Mouse (Mus musculus): ENCODE results near the gene Crim1.
"Not testable (repeated sequence)": the region's sequence is repeated elsewhere in the genome, so short reads cannot be mapped to it uniquely, and the experiment has no call there.

Gene Crim1

DNA sequence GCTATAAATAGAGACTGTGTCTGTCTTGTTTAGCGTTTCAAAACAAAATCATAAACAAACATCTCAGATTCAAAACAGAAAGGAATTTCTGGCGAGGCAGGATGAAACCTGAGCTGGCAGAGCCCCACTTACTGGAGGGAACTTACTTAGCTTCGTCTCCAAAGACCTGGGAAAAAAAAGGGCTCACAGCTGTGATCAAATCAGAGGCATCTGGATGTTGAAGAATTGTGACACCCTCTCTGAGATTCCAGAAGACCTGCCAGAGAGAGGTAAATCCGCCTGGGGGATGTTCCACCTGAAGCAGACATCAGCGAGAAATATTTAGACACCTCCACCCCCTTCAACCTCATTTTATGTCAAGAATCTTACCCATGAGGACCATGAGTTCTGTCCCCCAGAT, 11.8 kb downstream of the Crim1 start:
- no peak for DNase-seq

DNA sequence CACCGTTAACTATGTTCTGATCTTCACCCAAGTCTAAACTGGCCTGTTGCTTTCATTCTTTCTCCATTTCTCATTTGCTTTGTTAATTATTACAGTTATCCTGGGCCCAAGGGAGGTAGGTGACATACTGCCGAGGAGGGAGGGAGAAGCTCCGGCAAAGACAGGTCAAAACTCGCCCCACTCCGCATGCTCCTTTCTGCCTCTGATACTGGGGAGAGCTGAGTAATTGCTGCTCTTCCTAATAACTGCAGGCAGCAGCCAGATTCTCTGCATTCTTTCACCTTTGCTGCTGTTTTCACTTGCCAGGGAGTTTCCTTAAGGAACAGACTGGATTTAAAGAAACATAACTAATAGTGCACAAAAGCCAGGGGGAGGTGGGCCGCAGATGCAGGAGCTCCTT, 13.1 kb downstream of the Crim1 start:
- no peak for DNase-seq

DNA sequence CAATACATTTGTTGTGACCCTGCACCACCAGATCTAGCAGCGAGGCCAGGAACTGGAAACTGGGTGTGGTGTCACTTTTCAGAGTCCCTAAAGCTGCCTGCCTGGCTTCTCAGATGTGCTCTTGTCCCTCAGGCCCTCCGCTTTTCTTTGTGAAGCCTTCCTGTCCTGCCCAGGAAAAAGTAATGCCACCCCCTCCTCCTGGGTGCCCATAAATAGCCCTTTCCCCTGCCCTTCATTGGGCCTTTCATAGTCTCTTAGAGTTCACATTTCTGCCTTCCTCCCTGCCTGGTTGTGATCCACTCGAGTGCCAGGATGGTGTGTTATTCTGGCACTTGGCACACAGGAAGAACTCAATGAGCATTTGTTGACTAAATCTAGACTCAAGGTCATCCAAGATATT, 16.5 kb downstream of the Crim1 start:
- no peak for DNase-seq

DNA sequence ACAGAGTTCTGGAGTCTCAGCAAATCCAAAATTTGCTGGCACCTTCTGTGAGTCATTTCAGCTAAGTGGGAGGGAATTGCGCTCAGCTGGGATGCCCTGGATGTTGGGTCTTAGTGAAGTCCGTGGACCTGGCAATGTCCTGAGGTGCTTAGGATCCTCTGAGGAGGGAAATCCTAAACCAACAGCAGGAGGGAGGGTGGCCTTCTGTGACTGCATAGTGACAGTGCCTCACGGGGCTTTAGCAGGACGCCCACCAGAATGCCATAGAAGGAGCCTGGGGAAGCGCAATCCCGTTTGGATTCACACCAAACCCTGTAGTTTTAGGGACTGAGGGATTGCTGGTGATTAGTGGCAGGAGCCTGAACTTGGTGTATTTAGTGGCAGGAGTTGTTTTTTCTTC, 17.4 kb downstream of the Crim1 start:
- DNase-seq, result no peak

DNA sequence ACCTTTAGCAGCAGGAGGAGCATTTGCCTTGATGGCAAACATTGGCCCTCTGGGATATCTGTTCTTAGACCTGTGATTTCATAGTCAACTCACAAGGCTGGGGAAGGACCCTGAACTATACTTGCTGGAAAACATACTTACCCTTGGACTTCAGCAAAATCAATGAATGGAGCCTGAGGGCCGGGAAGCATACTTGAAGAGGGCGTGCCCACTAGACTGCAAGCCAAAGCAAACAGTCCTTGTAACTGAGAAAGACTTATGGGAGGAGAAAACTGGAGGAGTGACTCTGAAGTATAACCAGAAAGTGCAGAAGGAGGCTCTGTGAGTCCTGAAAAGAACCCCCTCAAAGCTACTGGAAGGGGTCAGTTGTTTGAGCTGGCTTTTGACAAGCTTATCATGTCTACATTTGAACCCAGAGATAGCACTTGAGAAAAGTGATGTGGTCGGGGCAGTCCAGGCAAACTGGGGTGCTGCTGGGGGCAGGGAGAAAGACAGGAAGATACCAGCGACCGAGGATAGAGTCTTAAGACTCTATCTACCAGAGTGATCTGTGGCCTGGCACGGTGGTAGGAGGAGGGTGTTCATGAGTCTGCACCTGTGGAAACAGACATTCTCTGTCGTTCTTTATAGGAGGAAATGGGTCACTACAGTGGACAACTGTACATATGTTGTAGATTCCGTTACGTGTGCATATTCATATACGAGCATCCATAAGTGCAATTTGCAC, 18.6 kb downstream of the Crim1 start:
- no peak for DNase-seq

DNA sequence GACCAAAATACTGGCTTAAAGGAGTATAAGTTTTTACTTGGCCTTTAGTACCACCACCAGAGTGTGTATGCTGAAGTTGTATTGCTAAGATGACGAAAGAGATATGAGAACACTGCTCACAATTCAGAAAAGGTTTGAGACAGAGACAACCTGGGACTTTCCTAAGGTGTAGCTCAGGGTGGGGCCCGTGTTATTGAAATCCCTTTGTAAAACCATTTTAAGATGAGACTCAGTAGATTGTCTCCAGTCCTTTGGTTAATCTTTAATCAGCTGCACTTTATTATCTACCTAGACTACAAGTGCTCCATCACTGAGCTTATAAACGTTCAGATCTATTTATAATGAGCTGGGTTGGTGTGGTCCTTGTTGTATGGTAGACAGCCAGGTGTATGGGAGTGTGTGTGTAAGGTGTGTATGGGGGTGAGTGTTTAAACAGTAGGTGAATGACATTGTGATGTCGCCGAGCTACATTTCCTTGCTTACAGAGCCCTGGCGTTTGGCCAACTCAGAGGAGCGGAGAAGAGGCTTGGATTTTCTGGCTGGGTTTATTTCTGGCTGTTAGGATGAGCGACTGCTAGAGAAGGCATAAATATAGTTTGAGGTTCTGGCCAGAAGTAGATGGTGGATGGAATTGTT, 21.1 kb downstream of the Crim1 start:
- no peak for DNase-seq

DNA sequence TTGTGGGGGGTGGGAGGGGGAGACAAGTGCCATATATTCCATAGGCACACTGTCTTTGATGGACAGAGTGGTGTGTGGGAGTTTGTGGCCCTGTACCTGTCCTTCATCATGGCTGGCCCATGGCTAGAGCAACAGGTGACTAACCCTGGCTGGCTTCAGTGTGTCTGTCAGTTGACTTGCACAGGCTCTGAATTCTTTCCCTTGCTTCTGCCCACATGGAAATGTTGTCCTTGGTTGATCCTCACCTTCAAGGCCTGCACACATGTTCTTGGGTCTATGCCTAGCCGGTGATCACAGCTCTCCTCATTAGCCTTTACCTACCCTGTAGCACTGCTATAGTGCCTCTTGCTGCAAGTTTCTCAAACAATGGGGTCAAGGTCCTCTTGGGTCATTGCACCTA, 21.8 kb downstream of the Crim1 start:
- DNase-seq, result no peak

DNA sequence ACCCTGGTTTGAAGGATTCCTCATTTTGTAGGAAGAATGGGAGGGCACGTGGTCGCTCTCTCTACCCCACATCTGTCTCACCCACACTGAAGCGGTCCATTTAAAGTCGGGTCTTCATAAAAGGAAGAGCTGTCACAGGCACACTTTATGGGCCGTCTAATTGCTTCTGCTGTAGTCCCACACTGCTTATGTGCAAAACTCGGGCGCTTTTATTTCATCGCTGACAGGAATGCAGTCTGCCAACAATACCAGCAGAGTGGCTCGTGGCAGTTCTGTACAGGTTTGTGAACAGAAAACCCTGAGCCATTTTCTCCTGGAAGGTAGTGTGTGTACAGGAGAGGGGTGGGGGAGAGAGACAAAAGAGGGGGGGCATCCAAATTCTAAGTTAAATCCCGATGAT, 23.9 kb downstream of the Crim1 start:
- DNase-seq, result no peak

DNA sequence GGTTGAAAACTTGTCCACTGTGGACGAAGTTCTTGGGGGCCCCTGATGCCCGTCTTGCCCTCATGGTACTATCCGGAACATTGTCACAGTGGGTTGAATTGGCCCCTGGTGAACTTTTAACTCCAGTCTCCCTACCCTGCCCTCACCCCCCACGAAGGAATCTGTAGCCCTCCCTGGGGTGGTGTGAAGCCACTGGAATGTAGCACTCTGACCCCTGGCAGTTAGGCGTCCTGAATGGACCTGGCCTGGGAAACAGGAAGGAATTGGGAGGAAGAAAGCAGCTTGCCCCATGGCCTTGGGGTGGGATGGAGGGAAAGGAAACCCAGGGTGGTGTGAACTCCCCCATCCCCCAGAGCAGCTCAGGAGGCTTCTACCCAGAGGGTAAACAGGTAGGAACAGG, 25.5 kb downstream of the Crim1 start:
- no peak for DNase-seq

DNA sequence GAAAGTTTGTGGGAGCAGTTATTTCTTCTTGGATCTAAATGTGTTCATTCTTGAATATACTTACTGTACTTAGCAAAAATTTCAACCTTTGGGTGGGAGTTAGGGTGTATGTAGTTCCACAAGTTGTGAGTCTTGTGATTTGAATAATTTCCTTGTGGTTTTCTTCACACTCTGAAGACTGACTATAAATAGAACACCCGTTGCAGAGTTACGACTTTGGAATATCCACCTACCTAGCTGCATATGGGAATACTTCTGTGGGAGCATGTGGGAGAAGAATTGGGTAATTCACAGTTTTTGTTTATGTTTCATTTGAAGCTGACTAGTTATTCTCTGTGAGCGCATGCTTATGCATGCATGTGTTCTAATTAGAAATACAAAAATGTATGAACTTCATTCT, 27.2 kb downstream of the Crim1 start:
- DNase-seq, result no peak

DNA sequence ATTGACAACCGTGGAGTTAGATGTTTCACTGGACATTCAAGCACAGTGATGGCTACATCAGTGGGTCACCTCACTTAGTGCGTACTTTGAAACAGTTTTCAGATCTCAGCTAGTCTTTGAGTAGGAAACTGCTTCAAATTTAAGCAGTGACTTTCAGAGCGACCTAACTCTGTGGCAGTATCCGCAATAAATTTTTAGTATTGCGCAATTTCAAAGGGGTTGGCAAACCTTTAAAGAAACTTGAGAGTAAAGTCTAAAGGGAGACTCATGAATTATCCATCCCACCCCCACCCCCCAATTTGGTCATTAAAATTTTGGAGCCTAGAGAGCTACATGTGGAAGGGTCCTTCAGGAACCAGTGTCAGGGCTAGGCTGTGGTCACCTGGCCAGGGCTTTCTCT, 31.5 kb downstream of the Crim1 start:
- DNase-seq, result no peak

DNA sequence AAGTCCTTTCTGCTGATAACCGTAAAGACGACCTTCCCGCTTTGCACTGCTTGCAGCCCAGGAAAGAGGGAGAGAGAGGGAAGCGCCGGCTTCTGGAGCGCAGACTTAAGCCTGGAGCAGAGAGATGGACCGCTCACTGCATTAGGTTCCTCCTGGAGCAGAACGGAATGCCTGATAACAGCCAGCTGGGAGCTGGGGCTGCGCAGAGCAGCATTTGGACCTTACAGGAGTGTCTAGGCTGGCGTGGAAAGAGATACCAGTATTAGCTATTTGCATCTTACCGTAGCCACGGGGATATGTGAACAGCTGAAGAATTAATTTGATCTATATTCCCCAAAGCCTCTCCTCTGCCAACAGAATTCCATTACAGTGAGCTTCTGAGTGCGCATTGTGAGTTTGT, 32.7 kb downstream of the Crim1 start:
- DNase-seq, result no peak

DNA sequence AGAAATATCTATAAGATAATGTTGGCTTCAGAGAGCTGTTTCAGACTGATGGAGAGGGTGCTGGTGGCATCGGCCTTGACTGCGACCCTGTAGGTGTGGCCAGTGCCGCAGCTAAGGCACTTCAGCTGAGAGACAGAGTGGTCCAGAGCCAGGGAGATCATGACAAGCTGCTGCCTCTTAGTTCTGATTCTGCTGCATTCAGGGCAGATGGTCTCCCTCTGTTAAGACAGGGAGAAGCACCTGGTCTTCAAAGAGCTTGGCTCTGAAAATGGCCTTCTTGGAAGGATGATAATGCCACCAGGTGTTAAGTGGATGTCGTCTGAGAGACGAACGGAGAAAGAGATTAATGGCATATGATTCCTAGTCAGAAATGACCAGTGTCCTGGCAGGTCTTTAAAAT, 33.8 kb downstream of the Crim1 start:
- DNase-seq, result no peak

DNA sequence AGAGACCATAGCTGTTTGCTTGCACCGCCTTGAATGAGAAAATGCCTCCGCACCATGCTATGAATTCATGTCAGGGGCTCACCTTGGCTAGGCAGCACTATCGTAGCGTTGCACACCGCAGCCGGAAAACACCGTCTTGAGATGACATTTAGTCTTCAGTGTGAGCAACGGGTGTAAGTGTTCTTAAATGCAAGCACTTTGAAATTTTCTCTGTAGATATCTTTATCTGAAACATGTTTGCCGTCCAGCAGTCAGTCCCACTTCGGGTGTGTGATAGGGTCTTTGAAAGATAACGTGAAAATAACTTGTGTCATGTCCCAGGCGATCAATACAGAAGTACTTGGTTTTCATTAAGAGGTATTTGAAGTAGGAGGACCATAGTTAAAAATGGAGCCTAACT, 36.1 kb downstream of the Crim1 start:
- DNase-seq, result no peak

DNA sequence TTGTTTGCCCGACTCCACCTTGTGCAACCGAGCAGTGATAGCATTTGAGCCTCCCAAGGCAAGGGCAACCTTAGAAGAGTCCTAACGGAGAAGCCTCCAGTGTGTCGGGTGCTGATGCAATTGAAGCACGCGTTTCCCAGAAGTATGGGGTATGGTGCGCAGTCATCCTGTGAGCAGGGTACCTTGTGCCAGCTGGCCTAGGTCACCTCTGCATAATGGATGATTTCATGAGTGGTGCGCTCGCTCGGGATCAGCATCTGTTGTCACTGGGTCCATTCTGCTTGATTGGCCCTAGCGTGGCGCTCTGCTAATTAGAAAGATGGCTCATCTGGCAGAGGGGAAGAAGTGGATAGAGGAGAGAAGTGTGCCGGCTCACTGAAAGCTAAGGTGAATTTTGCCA, 37.9 kb downstream of the Crim1 start:
- DNase-seq, result no peak

DNA sequence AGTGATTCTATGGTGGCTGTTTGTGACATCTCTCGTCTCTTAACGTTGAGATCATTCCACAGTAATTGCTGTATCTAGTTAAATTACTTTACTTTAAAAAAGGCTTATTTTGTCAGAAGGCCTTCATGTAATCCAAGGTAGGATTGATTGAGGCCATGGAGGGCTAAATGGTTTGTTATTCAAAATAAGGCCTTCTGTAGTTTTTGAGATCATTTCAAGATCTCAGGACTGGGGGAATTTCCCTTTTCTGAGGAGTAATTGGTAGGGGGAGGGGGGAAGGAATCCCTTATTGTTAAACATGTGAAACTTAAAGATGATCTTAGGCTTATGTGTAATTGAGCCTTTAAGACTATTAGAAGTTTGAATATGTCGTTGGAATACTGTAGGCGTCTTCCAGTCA, 40.1 kb downstream of the Crim1 start:
- DNase-seq, result no peak

DNA sequence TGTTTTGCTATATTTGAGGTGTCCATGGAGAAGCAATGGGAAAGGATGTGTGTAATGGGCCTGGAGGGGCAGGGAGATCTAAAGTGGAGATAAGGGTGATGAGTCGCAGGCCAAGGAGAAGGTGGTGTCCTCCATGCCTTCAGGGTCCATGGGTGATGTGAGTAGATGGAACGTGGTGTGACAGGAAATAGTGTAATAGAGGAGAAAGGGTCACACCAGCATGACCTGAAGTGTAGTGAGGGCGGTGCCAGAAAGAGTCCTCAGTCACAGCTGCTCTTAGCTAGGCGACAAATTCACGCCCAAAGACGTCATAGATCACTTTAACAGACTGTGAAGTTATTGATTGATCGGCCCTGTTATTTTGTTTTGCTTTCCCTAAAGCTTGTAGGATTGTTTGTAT, 41.2 kb downstream of the Crim1 start:
- DNase-seq, result no peak

DNA sequence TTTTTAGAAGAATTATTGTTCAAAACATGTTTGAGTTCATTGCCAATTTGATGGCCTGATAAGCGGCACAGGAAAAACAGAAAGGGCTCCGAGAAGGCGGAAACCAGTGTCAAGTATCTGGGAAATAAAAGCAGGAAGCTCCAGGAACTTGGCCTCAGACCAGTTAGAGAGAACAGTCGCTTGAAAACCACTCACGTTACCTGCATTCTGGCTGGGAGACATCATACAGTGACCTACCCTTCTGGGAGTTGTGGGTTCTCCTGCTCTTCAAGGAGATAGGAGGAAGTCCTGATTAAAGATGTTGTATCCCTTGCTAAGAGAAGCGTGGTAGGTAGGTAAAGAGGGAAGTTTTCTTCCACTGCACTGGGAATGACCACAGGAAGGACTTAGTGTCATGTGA, 44.7 kb downstream of the Crim1 start:
- DNase-seq, result no peak

DNA sequence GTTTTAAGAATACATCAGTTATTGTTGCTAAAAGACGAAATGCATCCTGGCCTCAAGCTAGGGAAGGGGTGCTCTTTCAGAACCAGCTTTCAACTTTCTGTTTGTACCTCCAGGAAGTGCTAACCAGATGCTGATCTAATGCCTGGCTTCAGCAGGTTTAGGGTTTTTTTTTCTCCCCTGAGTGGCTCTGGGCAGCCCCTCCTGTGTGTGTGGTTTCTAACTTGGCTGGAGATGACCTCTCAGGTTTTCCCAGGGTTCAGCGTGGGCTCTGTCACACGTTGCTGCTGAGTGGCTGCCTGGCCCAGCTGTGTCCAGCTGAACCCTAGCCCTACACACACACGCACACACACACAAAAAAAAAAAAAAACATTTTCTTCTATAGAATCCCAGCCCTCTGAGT, 45.4 kb downstream of the Crim1 start:
- DNase-seq, result peak; percentile 11

DNA sequence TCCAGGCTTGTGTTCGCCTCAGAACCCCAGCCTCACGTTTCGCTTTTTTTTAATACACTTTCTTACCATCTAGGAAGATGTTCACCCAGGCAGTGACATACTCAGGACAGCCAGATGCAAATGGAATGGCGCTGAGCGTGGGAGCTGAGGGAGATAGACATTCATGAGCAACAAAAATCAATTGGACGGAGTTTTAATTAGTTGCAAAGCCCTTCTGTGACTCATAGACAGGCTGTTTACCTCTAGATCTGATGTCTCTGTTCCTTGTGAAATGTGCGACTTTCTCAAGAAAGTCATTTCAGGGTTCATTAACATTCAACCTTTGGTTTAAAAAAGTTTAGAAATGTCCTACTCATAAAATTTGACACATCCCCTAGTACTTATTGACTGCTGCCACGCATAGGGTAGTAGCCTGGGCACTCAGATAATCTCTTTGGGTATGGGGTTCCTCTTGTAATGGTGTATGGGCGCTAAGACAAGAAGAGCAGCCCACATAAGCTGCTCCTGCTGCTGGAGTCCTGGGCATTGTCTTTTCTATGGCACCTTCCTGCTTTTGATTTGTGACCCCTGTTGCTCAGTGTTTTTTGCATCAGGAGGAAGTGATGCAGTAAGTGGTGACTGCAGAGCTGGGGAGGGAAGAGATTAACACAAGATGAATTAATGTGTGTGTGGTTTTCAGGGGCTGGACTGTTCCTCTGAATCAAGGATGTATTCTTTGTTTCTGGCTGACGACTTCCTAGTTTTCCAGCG, 46.8 kb downstream of the Crim1 start:
- no peak for DNase-seq

DNA sequence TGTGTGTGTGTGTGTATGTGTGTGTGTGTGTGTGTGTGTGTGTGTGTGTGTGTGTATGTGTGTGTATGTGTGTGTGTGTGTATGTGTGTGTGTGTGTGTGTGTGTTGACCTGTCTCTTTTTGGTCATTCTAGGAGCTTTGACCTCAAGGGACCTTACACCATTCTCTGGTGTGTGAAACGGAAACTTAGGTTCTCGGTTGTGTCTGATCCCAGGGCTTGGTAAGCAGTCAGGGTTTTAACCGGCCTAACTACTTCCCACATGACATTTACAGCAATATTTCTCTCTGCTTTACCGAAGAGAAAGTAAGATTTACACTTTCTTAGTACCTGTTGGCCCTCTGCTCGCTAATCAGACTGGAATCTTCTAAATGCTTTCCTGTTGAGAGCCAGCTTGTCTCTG, 48.1 kb downstream of the Crim1 start:
- DNase-seq, result no peak

DNA sequence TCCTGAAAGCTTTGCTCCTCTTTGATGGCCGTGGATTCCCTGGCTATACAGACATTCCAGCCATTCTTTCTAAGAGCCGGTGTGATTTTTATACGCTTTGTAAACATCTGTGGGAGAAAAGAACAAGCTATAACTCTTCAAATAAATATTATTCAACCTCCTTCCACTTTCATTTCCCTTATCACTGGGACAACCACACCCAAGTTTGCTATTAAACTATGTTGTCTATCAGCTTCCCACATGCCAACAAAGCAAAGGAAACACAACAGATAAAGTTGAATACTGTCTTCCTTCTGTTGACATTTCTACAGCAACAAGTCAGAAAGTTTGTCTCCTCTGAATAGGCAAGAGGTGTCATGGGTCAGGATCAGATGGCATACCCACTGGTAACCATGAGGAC, 48.9 kb downstream of the Crim1 start:
- DNase-seq, result no peak

DNA sequence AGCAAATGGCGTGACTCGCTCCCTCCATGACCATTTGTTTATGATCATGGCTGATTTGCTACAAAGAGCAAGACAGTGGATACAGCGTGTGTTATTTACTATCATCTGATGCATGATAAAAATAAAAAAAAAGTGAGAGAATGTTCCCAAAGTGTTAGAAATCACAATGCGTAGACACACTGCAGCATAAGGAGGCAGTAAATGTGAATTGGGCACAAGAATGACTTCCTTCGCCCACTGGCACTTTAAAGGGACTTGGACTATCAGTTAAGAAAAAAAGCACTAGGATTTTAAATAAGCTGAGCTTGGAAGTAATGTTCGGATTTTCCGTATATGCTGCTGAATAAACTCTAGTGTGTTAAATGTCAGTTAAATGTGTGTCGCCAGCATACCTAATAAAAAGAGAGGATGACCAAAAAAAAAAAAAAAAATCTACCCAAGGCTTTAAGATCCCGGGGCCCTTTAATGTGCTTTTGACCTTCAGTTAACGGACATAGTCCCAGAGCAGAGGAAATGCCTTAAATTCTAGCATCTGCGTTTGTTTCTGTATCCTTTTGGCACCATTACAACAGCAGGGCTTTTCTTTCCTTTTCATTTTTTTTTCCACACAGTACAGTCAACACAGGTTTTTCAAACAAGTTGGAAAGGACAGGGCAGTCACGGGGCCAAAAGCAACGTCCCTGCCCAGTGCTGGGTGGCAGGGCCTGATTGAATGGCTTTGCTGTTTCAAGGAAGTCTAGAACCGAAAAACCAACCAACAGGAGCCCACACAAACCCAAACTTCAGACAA, 50.3 kb downstream of the Crim1 start:
- DNase-seq, result no peak

DNA sequence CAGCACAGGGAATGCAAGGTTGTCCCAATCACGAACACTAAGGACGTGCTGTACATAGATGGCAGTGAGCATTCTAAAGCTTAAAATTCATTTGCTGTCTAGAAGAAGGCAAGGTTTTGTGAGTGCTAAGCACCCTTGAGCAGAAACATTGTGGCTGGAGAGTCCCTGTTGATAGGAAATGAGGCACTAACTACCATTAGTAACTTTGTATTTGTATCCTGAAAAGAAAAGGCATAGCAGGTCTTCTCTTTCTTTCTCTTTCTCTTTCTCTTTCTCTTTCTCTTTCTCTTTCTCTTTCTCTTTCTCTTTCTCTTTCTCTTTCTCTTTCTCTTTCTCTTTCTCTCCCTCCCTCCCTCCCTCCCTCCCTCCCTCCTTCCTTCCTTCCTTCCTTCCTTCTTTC, 53.5 kb downstream of the Crim1 start:
- not testable (repeated sequence) for DNase-seq

Measured in thymus, postnatal 14 days (tissue).